Comparison of ENCODE assay signal across 9 mouse cellular contexts in genomic region chr3:109286590-109286989, GRCm38 (mm10). TPM values are rescaled to one million over a fixed set of nuclear protein-coding genes. Genes with fewer than 3 reads are reported as not detected.
A peak's percentile ranks its signal among the peaks of the same experiment; 100 is the strongest.
DNase-seq lines count a peak whose midpoint lies in the region; ATAC-seq and TF ChIP-seq lines count a peak whose summit lies in the region.
"Had no signal": no experiment of that assay in that cellular context is flagged by ENCODE, and none has a peak within 500 bp of the region (broad histone marks: within the 10 kb centered on the region; RNA-seq: fewer than 3 reads in every experiment).

No protein-coding gene starts in this region.

- no peaks in the 10 kb centered on the region for H3K4me1 ChIP-seq in embryonic facial prominence, embryonic 14.5 days (ENCODE audit: control insufficient read depth, insufficient read depth, low read length)
- no peaks in the 10 kb centered on the region for H3K4me1 ChIP-seq in embryonic facial prominence, embryonic 10.5 days
- H3K4me1 ChIP-seq in MEL (ENCODE audit: control insufficient read depth in 1 of 2, insufficient read depth in 2 of 2, low read length in 2 of 2) = no peaks in the 10 kb centered on the region
- no peaks in the 10 kb centered on the region for H3K4me1 ChIP-seq in heart, adult 2 months (ENCODE audit: control insufficient read depth, insufficient read depth, low read length)
- H3K4me1 ChIP-seq in liver, embryonic 12.5 days = no peaks in the 10 kb centered on the region
- no peaks in the 10 kb centered on the region for H3K4me1 ChIP-seq in midbrain, embryonic 16.5 days (ENCODE audit: control insufficient read depth, insufficient read depth, low read length)
- H3K4me1 ChIP-seq: midbrain, embryonic 12.5 days had no signal

- no peak overlapping the region for H3K9ac ChIP-seq in embryonic facial prominence, embryonic 14.5 days (ENCODE audit: low read depth, low read length)
- no peak overlapping the region for H3K9ac ChIP-seq in MEL (ENCODE audit: control insufficient read depth, low read depth, low read length, poor library complexity, severe bottlenecking)
- no peak overlapping the region for H3K9ac ChIP-seq in heart, adult 2 months (ENCODE audit: low read depth, low read length)
- no peak overlapping the region for H3K9ac ChIP-seq in liver, embryonic 12.5 days
- no peak overlapping the region for H3K9ac ChIP-seq in midbrain, embryonic 16.5 days (ENCODE audit: low read depth, low read length)
- H3K9ac ChIP-seq: midbrain, embryonic 12.5 days had no signal

- no peak for TF ChIP-seq POLR2A in MEL (IDR thresholded peaks at IDR 0.05; ENCODE audit: control insufficient read depth in 1 of 2, insufficient read depth in 1 of 2, low read depth in 1 of 2, low read length in 2 of 2, poor library complexity in 1 of 2)
- no peak for TF ChIP-seq POLR2A in heart, adult 2 months (IDR thresholded peaks at IDR 0.05; ENCODE audit: insufficient read depth, low read depth, low read length)

- H3K79me2 ChIP-seq in MEL (ENCODE audit: control insufficient read depth, insufficient read depth, low read length, poor library complexity) = no peaks in the 10 kb centered on the region
- no peaks in the 10 kb centered on the region for H3K79me2 ChIP-seq in heart, adult 2 months (replicated peaks; ENCODE audit: control insufficient read depth, insufficient read depth, low read length)

- TF ChIP-seq RAD21 in MEL (IDR thresholded peaks at IDR 0.05; ENCODE audit: low read depth, low read length) = no peak

- H3K4me2 ChIP-seq in embryonic facial prominence, embryonic 14.5 days (ENCODE audit: low read depth, low read length) = no peak overlapping the region
- H3K4me2 ChIP-seq in liver, embryonic 12.5 days = no peak overlapping the region
- no peak overlapping the region for H3K4me2 ChIP-seq in midbrain, embryonic 16.5 days (ENCODE audit: low read length)
- H3K4me2 ChIP-seq: midbrain, embryonic 12.5 days had no signal

- no peak overlapping the region for H3K4me3 ChIP-seq in embryonic facial prominence, embryonic 14.5 days (ENCODE audit: low read depth, low read length)
- no peak overlapping the region for H3K4me3 ChIP-seq in embryonic facial prominence, embryonic 10.5 days
- no peak overlapping the region for H3K4me3 ChIP-seq in MEL (ENCODE audit: control insufficient read depth in 1 of 2, insufficient read depth in 1 of 2, low read depth in 2 of 2, low read length in 2 of 2)
- H3K4me3 ChIP-seq in heart, adult 2 months = no peak overlapping the region
- no peak overlapping the region for H3K4me3 ChIP-seq in liver, embryonic 12.5 days
- H3K4me3 ChIP-seq in midbrain, embryonic 16.5 days (ENCODE audit: low read depth, low read length) = no peak overlapping the region
- H3K4me3 ChIP-seq: midbrain, embryonic 12.5 days had no signal

- H3K36me3 ChIP-seq in embryonic facial prominence, embryonic 14.5 days (ENCODE audit: control insufficient read depth, insufficient read depth, low read length) = no peaks in the 10 kb centered on the region
- H3K36me3 ChIP-seq in embryonic facial prominence, embryonic 10.5 days (replicated peaks) = no peaks in the 10 kb centered on the region
- no peaks in the 10 kb centered on the region for H3K36me3 ChIP-seq in MEL (ENCODE audit: control insufficient read depth in 1 of 2, insufficient read depth in 2 of 2, low read length in 2 of 2)
- H3K36me3 ChIP-seq in heart, adult 2 months (ENCODE audit: control insufficient read depth, insufficient read depth, low read length) = no peaks in the 10 kb centered on the region
- H3K36me3 ChIP-seq in liver, embryonic 12.5 days = no peaks in the 10 kb centered on the region
- no peaks in the 10 kb centered on the region for H3K36me3 ChIP-seq in midbrain, embryonic 16.5 days (ENCODE audit: control insufficient read depth, insufficient read depth, low read length)
- H3K36me3 ChIP-seq: midbrain, embryonic 12.5 days had no signal

- no peak for ATAC-seq in embryonic facial prominence, embryonic 14.5 days (ENCODE audit: low read depth)
- peak; percentile 67 for ATAC-seq in liver, embryonic 12.5 days
- no peak for ATAC-seq in midbrain, embryonic 16.5 days

- DNase-seq in embryonic facial prominence, embryonic 14.5 days (ENCODE audit: low spot score) = peak; percentile 21
- no peak for DNase-seq in embryonic facial prominence, embryonic 10.5 days (ENCODE audit: low spot score)
- peak; percentile 21 for DNase-seq in MEL (ENCODE audit: low read depth, low spot score)
- peak; percentile 50 to 78 for DNase-seq in heart, adult 2 months
- DNase-seq in ovary, postnatal 36 days (ENCODE audit: low spot score) = no peak
- DNase-seq in layer of hippocampus, postnatal 36 days = no peak

- no peaks in the 10 kb centered on the region for H3K27me3 ChIP-seq in embryonic facial prominence, embryonic 14.5 days (replicated peaks; ENCODE audit: control insufficient read depth, insufficient read depth, low read length)
- H3K27me3 ChIP-seq in embryonic facial prominence, embryonic 10.5 days (replicated peaks; ENCODE audit: low read depth, poor library complexity, severe bottlenecking) = no peaks in the 10 kb centered on the region
- no peaks in the 10 kb centered on the region for H3K27me3 ChIP-seq in MEL (ENCODE audit: control insufficient read depth in 1 of 2, insufficient read depth in 2 of 2, low read length in 2 of 2)
- no peaks in the 10 kb centered on the region for H3K27me3 ChIP-seq in heart, adult 2 months (ENCODE audit: control insufficient read depth, insufficient read depth, low read length)
- no peaks in the 10 kb centered on the region for H3K27me3 ChIP-seq in liver, embryonic 12.5 days (replicated peaks)
- no peaks in the 10 kb centered on the region for H3K27me3 ChIP-seq in midbrain, embryonic 16.5 days (ENCODE audit: control insufficient read depth, insufficient read depth, low read depth, low read length)
- H3K27me3 ChIP-seq: midbrain, embryonic 12.5 days had no signal

- H3K9me3 ChIP-seq in embryonic facial prominence, embryonic 14.5 days (ENCODE audit: control insufficient read depth, low read length) = peaks cover 7% of the 10 kb centered on the region; the same call in 1 of the 2 replicates
- H3K9me3 ChIP-seq in embryonic facial prominence, embryonic 10.5 days = no peaks in the 10 kb centered on the region
- H3K9me3 ChIP-seq in MEL (replicated peaks; ENCODE audit: insufficient read depth, low read length) = no peaks in the 10 kb centered on the region
- H3K9me3 ChIP-seq in liver, embryonic 12.5 days (replicated peaks) = no peaks in the 10 kb centered on the region
- H3K9me3 ChIP-seq in midbrain, embryonic 16.5 days (replicated peaks; ENCODE audit: control insufficient read depth, low read length, poor library complexity, severe bottlenecking) = peaks cover 6% of the 10 kb centered on the region; the same call in 1 of the 2 replicates
- H3K9me3 ChIP-seq: midbrain, embryonic 12.5 days had no signal

- intact Hi-C loops in heart, adult 2 months (cut with DNase I) = loop anchor here (2.0 kb wide), 1 partner anchor 22 kb away; no protein-coding TSS in a partner anchor

- TF ChIP-seq CTCF in MEL (IDR thresholded peaks at IDR 0.05 in 2 of 3, conservative IDR thresholded peaks at IDR 0.05 in 1 of 3; ENCODE audit: control insufficient read depth in 1 of 3, insufficient read depth in 1 of 3, low read depth in 2 of 3, low read length in 3 of 3, poor library complexity in 1 of 3, severe bottlenecking in 1 of 3) = no peak
- no peak for TF ChIP-seq CTCF in heart, adult 2 months (IDR thresholded peaks at IDR 0.05)

- no peak for TF ChIP-seq EP300 in MEL (IDR thresholded peaks at IDR 0.05; ENCODE audit: low read depth in 1 of 2, low read length in 2 of 2)
- TF ChIP-seq EP300 in heart, adult 2 months (IDR thresholded peaks at IDR 0.05; ENCODE audit: insufficient read depth, low read depth, low read length) = peak; percentile 88

- WGBS in embryonic facial prominence, embryonic 14.5 days = 60% methylated on average over 1 of the region's 1 CpGs
- WGBS in embryonic facial prominence, embryonic 10.5 days = 78% methylated on average over 1 of the region's 1 CpGs
- 29% methylated on average over 1 of the region's 1 CpGs for WGBS in heart, adult 2 months
- WGBS in liver, embryonic 12.5 days (ENCODE audit: insufficient replicate concordance) = 29% methylated on average over 1 of the region's 1 CpGs
- 80% methylated on average over 1 of the region's 1 CpGs for WGBS in midbrain, embryonic 16.5 days

- H3K27ac ChIP-seq in embryonic facial prominence, embryonic 14.5 days (replicated peaks; ENCODE audit: low read depth, low read length) = no peak overlapping the region
- H3K27ac ChIP-seq in embryonic facial prominence, embryonic 10.5 days (replicated peaks) = no peak overlapping the region
- no peak overlapping the region for H3K27ac ChIP-seq in MEL (ENCODE audit: control insufficient read depth, low read depth, low read length)
- H3K27ac ChIP-seq in heart, adult 2 months = peak overlapping the region; percentile 23; the same call in 1 of the 2 replicates
- H3K27ac ChIP-seq in liver, embryonic 12.5 days = no peak overlapping the region
- H3K27ac ChIP-seq in midbrain, embryonic 16.5 days (ENCODE audit: low read length) = no peak overlapping the region
- H3K27ac ChIP-seq: midbrain, embryonic 12.5 days had no signal

TF ChIP-seq in MEL, 35 proteins besides CTCF, POLR2A, EP300 and RAD21:
- TF ChIP-seq ETS1 (IDR thresholded peaks at IDR 0.05; ENCODE audit: low read depth, low read length) = 0 out of 2 replicates have a peak, but pooled peaks have one; percentile 34
- TF ChIP-seq BHLHE40 (IDR thresholded peaks at IDR 0.05; ENCODE audit: borderline replicate concordance, low read depth, low read length) = no peak
- peak; percentile 42; the same call in 1 of the 2 replicates for TF ChIP-seq GATA1 (IDR thresholded peaks at IDR 0.05; ENCODE audit: low read depth, low read length)
- TF ChIP-seq GABPA (IDR thresholded peaks at IDR 0.05; ENCODE audit: low read depth, low read length) = no peak
- TF ChIP-seq ZNF384 (IDR thresholded peaks at IDR 0.05; ENCODE audit: low read depth, low read length) = no peak

RNA-seq across cellular contexts. Expression of gene Vav3, which starts 53.9 kb away (rescaled TPM):
- 19.7 and 20.3 TPM in 2 replicates for polyA plus RNA-seq in embryonic facial prominence, embryonic 14.5 days (2014; fragmentation: Nextera tagmentation; extraction: Ambion mirVana)
- 5.3 and 6.1 TPM in 2 replicates for polyA plus RNA-seq in embryonic facial prominence, embryonic 10.5 days (2016; fragmentation: Nextera tagmentation; extraction: Ambion mirVana)
- total RNA-seq in MEL (2012; rRNA removed) = not detected in 2 replicates
- polyA plus RNA-seq in MEL (2012; ENCODE audit: insufficient read depth in 1 of 2, insufficient read length in 2 of 2, low read depth in 1 of 2, low replicate concordance in 2 of 2, missing spikeins in 1 of 2) = not detected
- 1 to 10 TPM; 4.4 to 5.0 TPM for total RNA-seq in heart, adult 2 months (2021)
- 1.7 and 3.5 TPM in 2 replicates for polyA plus RNA-seq in heart, adult 2 months (2012; rRNA removed)
- 5.4 and 7.0 TPM in 2 replicates for polyA plus RNA-seq in liver, embryonic 12.5 days (2016; fragmentation: Nextera tagmentation; extraction: Ambion mirVana)
- 18.9 and 29.6 TPM in 2 replicates for polyA plus RNA-seq in midbrain, embryonic 16.5 days (2015; fragmentation: Nextera tagmentation; extraction: Ambion mirVana)
- 10 to 100 TPM; 14.1 to 16.2 TPM for total RNA-seq in layer of hippocampus, postnatal 36 days (2021)

Comparison
In these comparisons a context has a peak if more than half of its experiments do, and no peak if none do; other contexts are left out.
1. DNase-seq: peak in embryonic facial prominence, embryonic 14.5 days (single experiment), MEL (single experiment) and heart, adult 2 months (2 of 2); none in embryonic facial prominence, embryonic 10.5 days (single experiment), ovary, postnatal 36 days (single experiment) and layer of hippocampus, postnatal 36 days (0 of 2).